Mouse (Mus musculus): Measurements from ENCODE around the gene Otud1.

The Otud1 gene

DNA sequence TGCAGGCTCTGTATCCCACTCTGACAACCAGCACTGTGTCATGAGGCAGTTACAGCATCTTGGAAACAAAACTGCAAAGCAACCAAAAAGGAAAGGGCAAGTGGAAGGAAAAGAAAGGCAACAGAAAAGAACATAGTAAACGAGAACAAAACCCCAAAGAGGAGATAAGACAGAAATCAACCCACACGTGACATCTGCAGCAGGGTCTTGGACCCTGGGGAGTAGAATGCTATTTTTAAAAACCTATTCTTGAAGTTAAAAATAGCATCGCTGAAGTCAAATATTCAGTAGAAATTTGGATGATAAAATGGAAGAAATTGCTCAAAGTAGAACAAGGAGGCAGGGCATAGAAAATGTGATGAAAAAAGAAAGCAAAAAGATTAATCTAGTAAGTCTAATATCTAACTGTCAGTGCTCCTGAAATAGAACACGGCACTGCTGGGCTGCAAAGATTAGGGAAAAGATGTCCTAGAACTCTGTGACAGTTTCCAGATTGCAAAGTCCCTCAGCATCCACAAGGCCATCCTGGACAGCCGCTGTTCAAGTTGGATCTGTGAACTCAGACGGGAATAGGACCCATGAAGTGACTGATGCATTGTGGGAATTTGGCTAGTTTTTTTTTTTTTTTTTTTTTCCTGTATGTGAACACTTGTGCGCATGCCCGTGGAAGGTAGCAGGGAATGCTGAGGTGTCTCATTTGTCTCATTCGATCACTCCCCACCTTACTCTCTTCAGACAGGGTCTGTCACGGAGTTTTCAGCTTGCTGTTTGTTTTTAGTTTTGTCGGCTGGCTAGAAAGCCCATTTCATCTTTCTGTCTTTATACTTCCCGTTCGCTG, 13.5 kb downstream of the Otud1 start:
- in situ Hi-C loops (cut with MseI, MboI) = no loop called here

DNA sequence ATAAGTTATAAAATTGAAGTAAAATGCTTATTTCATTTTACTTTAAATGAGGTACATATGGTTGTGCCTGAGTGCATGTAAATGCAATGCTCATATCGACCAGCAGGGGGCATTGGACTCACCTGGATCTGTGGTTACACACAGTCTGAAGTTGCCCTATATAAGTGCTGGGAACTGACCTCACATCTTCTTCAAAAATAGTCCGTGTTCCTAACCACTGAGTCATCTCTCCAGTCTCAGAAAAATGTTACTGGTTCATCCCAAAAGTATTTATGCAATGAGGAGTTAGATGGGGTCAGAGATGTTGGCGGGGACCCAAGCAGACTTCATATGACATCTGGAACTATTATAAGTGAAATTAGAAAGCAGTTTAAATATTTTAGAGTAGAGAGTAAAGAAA, 25.4 kb downstream of the Otud1 start:
- in situ Hi-C loops (cut with MseI, MboI) = no loop called here

DNA sequence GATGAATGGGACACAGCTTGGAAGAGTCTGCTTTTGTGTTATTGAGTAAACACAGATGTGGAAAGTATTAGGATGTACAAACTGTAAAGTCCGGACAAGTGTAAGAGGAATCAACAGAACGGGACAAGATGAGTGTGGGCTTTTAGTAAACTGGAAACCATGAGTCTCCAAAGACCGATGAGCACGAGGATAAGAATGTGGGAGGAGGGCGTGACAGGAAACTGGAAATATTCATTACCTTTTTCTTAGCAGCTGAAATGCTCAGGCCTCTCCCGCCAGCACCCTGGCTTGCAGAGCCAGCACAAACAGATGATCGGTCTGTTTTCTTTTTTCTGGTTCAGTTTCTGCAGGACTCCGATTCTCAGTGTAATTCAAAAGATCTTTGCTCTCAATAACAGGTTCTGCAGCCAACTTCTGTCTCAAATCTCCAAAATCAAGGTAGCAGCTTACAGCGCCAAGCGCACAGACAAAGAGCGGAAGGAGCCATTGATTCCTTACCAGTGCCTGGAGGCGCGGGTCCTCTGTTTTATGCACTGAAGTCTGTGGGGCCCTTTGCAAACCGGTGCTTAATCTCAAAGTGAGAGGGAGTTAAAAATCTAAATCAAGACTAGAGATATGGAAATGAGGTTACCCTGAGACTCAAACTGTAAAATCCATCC, 28.1 kb downstream of the Otud1 start:
- in situ Hi-C loops (cut with MseI, MboI) = no loop called here

DNA sequence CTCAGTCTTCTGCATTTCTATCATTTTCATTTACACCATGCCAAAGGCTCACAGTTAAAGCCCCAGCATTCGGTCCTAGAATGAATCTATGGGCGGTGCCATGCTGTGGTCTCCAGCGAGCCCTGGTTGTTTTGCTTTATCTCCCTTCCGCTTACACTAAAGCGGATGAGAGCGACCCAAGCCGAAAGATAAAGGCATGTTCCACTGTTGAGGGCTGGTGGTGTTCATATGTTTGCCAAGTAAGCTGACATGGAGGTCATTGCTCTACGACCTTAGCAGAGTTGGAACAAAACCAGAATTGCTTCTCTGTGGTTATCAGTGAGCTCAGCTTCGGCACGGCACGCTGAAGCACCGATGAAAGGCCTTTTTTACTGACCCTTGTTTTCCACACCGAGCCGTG, 32.5 kb downstream of the Otud1 start:
- in situ Hi-C loops (cut with MseI, MboI) = no loop called here

DNA sequence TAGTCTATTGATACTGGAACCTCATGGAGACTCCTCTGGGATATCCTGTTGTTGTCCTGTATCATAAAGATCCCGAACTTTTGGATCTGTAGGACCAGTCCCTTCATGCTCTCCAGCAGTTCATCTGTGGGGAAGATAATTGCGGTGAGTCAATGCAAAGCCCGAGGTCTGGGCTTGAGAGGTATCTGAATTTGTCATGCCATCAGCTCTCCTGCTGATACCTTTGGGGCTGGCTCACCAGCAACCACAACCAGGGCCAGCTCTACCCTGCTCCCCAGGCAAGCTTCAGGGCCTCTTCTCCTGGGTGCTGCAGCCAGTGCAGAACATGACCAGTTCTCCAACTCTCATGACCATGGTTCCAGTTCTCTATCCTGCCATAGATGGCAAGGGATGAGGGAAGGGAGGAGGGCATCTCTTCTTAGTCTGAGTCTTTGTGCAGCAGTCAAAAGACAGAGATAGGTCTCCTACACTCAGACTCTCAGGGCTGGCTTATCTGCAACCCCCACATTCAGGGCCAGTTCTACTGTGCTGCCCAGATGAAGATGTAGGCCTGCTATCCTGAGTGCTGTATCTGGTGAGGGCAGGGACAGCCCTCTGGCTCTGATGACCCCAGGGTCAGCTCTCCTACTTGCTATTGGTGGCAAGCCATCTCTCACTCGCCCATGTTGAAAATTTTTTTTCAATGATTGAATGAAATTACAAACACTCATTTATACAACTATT, 42.2 kb downstream of the Otud1 start:
- in situ Hi-C loops (cut with MseI, MboI) = no loop called here

DNA sequence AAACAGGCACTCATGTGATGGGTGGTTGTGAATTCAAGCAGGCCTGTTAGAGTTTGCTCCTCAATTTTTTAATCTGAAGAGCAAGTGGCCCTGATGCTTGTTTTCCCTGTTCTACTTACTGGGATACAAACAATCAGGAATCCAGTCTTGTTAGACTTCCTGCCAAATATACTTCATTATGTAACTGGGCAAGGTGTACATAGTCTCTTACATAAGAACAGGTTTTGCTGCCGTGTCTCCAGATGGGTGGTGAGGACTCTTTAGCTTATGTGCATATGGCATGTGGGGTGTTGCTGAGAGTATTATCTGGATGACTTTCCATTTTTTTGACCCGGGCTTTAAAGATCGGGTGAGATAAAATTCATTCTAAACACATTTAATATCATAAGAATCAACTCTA, 43.8 kb downstream of the Otud1 start:
- in situ Hi-C loops (cut with MseI, MboI) = no loop called here

DNA sequence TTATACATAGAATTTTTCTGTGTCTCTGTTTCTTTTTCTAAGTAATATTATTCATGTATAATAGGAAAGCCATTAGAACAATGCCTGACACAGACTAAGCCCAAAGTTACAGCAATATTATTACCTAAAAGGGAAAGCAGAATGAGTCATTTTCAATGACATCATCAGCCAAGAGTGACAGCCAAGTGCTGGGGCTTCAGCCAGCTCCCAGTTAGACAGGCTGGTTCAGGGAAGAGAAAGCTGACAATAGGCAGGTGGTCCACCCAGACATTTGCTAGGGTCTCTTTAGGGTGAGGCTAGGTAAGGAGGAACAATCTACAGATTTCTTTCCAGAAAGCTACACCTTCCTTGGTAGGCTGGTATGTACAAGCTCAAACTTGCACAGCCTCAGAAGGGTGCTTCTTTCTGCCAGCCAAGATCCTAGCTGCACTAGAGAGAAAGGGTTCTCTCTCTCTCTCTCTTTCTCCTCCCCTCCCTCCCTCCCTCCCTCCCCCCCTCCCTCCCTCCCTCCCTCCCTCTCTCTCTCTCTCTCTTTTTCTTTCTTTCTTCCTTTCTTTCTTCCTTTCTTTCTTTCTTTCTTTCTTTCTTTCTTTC, 45.6 kb downstream of the Otud1 start:
- in situ Hi-C loops (cut with MseI, MboI) = no loop called here

DNA sequence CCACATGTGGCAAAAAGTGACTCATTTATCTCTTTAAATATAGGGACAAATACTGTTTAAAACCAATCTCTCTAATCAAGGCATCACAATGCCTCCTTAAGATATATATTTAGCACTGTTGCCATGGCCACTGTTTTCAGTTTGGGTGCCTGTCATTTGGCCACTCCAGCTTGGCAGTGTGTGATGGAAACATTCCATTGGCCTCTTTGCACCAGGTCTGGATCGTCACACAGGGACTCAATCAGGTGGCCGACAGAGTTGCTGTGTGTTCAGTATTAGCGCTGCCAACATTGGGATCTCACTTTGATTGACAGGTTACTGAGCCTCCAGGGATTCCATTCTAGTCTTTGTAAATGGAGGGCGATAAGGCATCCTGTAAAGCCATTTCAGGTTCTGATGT, 46.1 kb downstream of the Otud1 start:
- in situ Hi-C loops (cut with MseI, MboI) = no loop called here

DNA sequence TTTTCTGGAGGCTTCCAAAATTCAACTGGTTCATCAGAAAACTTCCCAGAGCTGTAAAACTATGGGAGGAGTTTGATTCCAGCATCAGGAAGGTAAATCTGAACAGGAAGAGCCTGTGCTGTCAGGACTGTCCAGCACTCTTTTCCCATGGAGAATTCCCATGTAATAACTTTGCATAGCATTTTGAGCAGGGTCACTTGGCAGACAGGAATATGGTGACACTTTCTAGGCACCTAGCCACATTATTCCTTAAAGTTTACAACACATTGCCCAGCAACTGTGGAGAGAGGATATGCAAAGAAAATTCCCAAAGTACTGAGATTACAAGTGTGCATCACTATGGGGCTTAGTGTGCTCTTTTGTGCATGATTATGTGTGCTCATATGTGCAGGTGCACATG, 46.7 kb downstream of the Otud1 start:
- in situ Hi-C loops (cut with MseI, MboI) = no loop called here

DNA sequence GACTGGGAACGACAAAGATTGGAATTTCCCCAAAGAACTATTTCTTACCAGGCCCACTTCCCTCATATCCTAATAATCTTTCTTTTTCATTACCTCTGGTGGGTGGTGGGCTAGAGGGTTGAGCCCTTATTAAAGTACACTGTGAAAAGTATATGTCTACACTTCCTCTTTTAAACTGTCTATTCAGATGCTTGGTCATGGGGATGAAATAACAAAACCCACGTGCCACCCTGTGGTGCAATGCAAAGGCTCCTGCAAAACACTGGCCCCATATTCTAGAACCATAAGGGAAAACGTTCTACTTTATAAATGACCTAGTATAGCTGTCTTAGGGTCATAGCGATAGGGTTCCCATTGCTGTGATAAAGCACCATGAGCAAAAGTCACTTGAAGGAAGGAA, 49.3 kb downstream of the Otud1 start:
- in situ Hi-C loops (cut with MseI, MboI) = no loop called here

Data from mouse trophoblast stem cell (cell line).